Mouse (Mus musculus) neural tube, embryonic 15.5 days (tissue): ENCODE results near the gene Fam166b. TPM values are rescaled to one million over a fixed set of nuclear protein-coding genes. Genes with fewer than 3 reads are reported as not detected.

Experiments
- ATAC-seq: fragments of 200-750 bp; cut with Nextera tagmentation; 2 replicates; pipeline ENCODE4 v1.8.0; 2017; ENCODE audit warnings: mild to moderate bottlenecking, moderate TSS enrichment, moderate library complexity; ENCODE audit not compliant: low FRiP score
- H3K27ac ChIP-seq: fragments of 300-500 bp; sonication (generic); replicated peaks from 2 replicates; pipeline ENCODE4 v1.5.1; 2015; ENCODE audit warnings: mild to moderate bottlenecking, inconsistent platforms
- H3K27me3 ChIP-seq: fragments of 300-500 bp; sonication (generic); replicated peaks from 2 replicates; pipeline ENCODE4 v1.6.1; 2015; ENCODE audit warnings: inconsistent platforms
- H3K36me3 ChIP-seq: fragments of 300-500 bp; sonication (generic); 2 replicates; pipeline ENCODE4 v1.6.1; 2015; ENCODE audit warnings: inconsistent platforms
- H3K4me1 ChIP-seq: fragments of 300-500 bp; sonication (generic); 2 replicates; pipeline ENCODE4 v1.6.1; 2015; ENCODE audit warnings: inconsistent platforms
- H3K4me2 ChIP-seq: fragments of 300-500 bp; sonication (generic); 2 replicates; pipeline ENCODE4 v1.6.1; 2015; ENCODE audit warnings: inconsistent platforms, mild to moderate bottlenecking, moderate library complexity
- H3K4me3 ChIP-seq: fragments of 300-500 bp; sonication (generic); replicated peaks from 2 replicates; pipeline ENCODE4 v1.5.1; 2015; ENCODE audit warnings: mild to moderate bottlenecking, inconsistent platforms
- H3K9ac ChIP-seq: fragments of 300-500 bp; sonication (generic); replicated peaks from 2 replicates; pipeline ENCODE4 v1.6.1; 2015; ENCODE audit warnings: mild to moderate bottlenecking, inconsistent platforms
- H3K9me3 ChIP-seq: fragments of 300-500 bp; sonication (generic); replicated peaks from 2 replicates; pipeline ENCODE4 v1.6.1; 2016; ENCODE audit warnings: inconsistent platforms
- WGBS: fragments of 180-500 bp; shearing (Covaris S2); methylation state at CpG from one replicate; pipeline ENCODE4 v1.1.7; 2015; ENCODE audit warnings: mixed read lengths; 5-methylcytosine and 5-hydroxymethylcytosine counted together
- polyA plus RNA-seq: library from polyadenylated mRNA; unstranded; fragments of >200 nt; fragmentation: Nextera tagmentation; extraction: Ambion mirVana; gene quantifications from 2 replicates; pipeline ENCODE4 v1.2.1, GENCODE M21; 2015

The Fam166b gene
- polyA plus RNA-seq, 1 experiment from 2014 or later: 2.6 TPM

GRCm38 (mm10) chr4:43454041-43454836, 25.3 kb upstream of the Fam166b start, which contains the start of gene Cd72:
Gene Cd72 (minus strand): TSS chr4:43454628.
- H3K27ac ChIP-seq: no peak within 1 kb of the TSS
- H3K27me3 ChIP-seq: peaks cover 23% of the 10 kb centered on the region
- 0 out of 2 replicates have a peak within 1 kb of the TSS, but pooled peaks have one; percentile 26 for H3K9ac ChIP-seq
- peaks cover 18% of the 10 kb centered on the region for H3K4me1 ChIP-seq
- H3K4me3 ChIP-seq: 0 out of 2 replicates have a peak within 1 kb of the TSS, but pooled peaks have one; percentile 1
- H3K36me3 ChIP-seq: no peaks in the 10 kb centered on the region
- no peaks in the 10 kb centered on the region for H3K9me3 ChIP-seq
- ATAC-seq: no peak
- WGBS: 36% methylated on average over 20 of the region's 20 CpGs
- peak within 1 kb of the TSS; percentile 47 for H3K4me2 ChIP-seq

GRCm38 (mm10) chr4:43453413-43453812, 24.5 kb upstream of the Fam166b start:
- 0 out of 2 replicates have a peak overlapping the region, but pooled peaks have one; percentile 26 for H3K9ac ChIP-seq
- 0 out of 2 replicates have a peak overlapping the region, but pooled peaks have one; percentile 1 for H3K4me3 ChIP-seq
- peaks cover under 1% of the 10 kb centered on the region; the same call in 1 of the 2 replicates for H3K36me3 ChIP-seq
- H3K4me1 ChIP-seq: peaks cover 18% of the 10 kb centered on the region
- H3K27ac ChIP-seq: no peak overlapping the region
- peaks cover 23% of the 10 kb centered on the region for H3K27me3 ChIP-seq
- no peaks in the 10 kb centered on the region for H3K9me3 ChIP-seq
- ATAC-seq: no peak
- WGBS: under 1% methylated on average over 17 of the region's 18 CpGs
- peak overlapping the region; percentile 47 for H3K4me2 ChIP-seq

GRCm38 (mm10) chr4:43452315-43452714, 23.4 kb upstream of the Fam166b start:
- Histone ChIP-seq H3K27me3 (peaks cover 23% of the 10 kb centered on the region), H3K9ac (no peak overlapping the region), H3K27ac (no peak overlapping the region), H3K4me3 (no peak overlapping the region), H3K4me1 (peaks cover 18% of the 10 kb centered on the region), H3K4me2 (no peak overlapping the region), H3K36me3 (peaks cover 12% of the 10 kb centered on the region), H3K9me3 (no peaks in the 10 kb centered on the region)
- no peak for ATAC-seq
- 65% methylated on average over 11 of the region's 11 CpGs for WGBS

GRCm38 (mm10) chr4:43448554-43448953, 19.6 kb upstream of the Fam166b start:
- Histone ChIP-seq H3K4me1 (peaks cover 23% of the 10 kb centered on the region), H3K27ac (no peak overlapping the region), H3K4me3 (no peak overlapping the region), H3K27me3 (peaks cover 9% of the 10 kb centered on the region; the same call in 1 of the 2 replicates), H3K4me2 (no peak overlapping the region), H3K36me3 (peaks cover 37% of the 10 kb centered on the region), H3K9ac (no peak overlapping the region), H3K9me3 (no peaks in the 10 kb centered on the region)
- 95% methylated on average over 3 of the region's 3 CpGs for WGBS
- no peak for ATAC-seq

GRCm38 (mm10) chr4:43447251-43447650, 18.3 kb upstream of the Fam166b start:
- H3K9ac ChIP-seq: no peak overlapping the region

GRCm38 (mm10) chr4:43443511-43443910, 14.6 kb upstream of the Fam166b start:
- H3K4me3 ChIP-seq: peak overlapping the region; percentile 94
- 0 out of 2 replicates have a peak, but pooled peaks have one; percentile 1 for ATAC-seq
- WGBS: under 1% methylated on average over 25 of the region's 28 CpGs

More at GRCm38 (mm10) chr4:43447251-43447650, 18.3 kb upstream of the Fam166b start:
- Histone ChIP-seq H3K36me3 (peaks cover 37% of the 10 kb centered on the region), H3K9me3 (no peaks in the 10 kb centered on the region), H3K27ac (no peak overlapping the region), H3K4me3 (no peak overlapping the region), H3K4me1 (peaks cover 15% of the 10 kb centered on the region), H3K27me3 (peaks cover 4% of the 10 kb centered on the region; the same call in 1 of the 2 replicates), H3K4me2 (no peak overlapping the region)
- WGBS: 79% methylated on average over 13 of the region's 13 CpGs
- ATAC-seq: no peak

GRCm38 (mm10) chr4:43442456-43443361, 13.8 kb upstream of the Fam166b start:
- ATAC-seq: peak; percentile 82
- no peaks in the 10 kb centered on the region for H3K9me3 ChIP-seq
- H3K4me1 ChIP-seq: peaks cover 15% of the 10 kb centered on the region
- peak overlapping the region; percentile 79 for H3K4me2 ChIP-seq
- no peaks in the 10 kb centered on the region for H3K27me3 ChIP-seq
- peaks cover 29% of the 10 kb centered on the region for H3K36me3 ChIP-seq
- under 1% methylated on average over 85 of the region's 88 CpGs for WGBS
- peak overlapping the region; percentile 94 for H3K4me3 ChIP-seq
- H3K9ac ChIP-seq: peak overlapping the region; percentile 98
- H3K27ac ChIP-seq: peak overlapping the region; percentile 96

More at GRCm38 (mm10) chr4:43443511-43443910, 14.6 kb upstream of the Fam166b start:
- Histone ChIP-seq H3K27me3 (no peaks in the 10 kb centered on the region), H3K9me3 (no peaks in the 10 kb centered on the region), H3K4me1 (peaks cover 15% of the 10 kb centered on the region), H3K4me2 (peak overlapping the region; percentile 79), H3K36me3 (peaks cover 37% of the 10 kb centered on the region), H3K9ac (peak overlapping the region; percentile 98), H3K27ac (peak overlapping the region; percentile 96)

- peak; percentile 95 for ATAC-seq
- H3K4me1 ChIP-seq: peaks cover 15% of the 10 kb centered on the region
These were observed 13.1 kb upstream of the Fam166b start for GRCm38 (mm10) chr4:43442044-43442443.

GRCm38 (mm10) chr4:43441639-43442038, 12.7 kb upstream of the Fam166b start, which contains the start of gene Tesk1:
Gene Tesk1 (plus strand): TSS chr4:43441939.
- Histone ChIP-seq H3K4me3 (peak within 1 kb of the TSS; percentile 94), H3K27ac (peak within 1 kb of the TSS; percentile 96), H3K36me3 (peaks cover 18% of the 10 kb centered on the region), H3K4me1 (peaks cover 15% of the 10 kb centered on the region), H3K27me3 (no peaks in the 10 kb centered on the region), H3K9ac (peak within 1 kb of the TSS; percentile 98), H3K4me2 (peak within 1 kb of the TSS; percentile 79), H3K9me3 (no peaks in the 10 kb centered on the region)
- WGBS: 25% methylated on average over 4 of the region's 4 CpGs
- ATAC-seq: peak; percentile 1; the same call in 1 of the 2 replicates

More at GRCm38 (mm10) chr4:43442044-43442443, 13.1 kb upstream of the Fam166b start:
- WGBS: under 1% methylated on average over 33 of the region's 33 CpGs
- Histone ChIP-seq H3K9me3 (no peaks in the 10 kb centered on the region), H3K4me3 (peak overlapping the region; percentile 94), H3K27ac (peak overlapping the region; percentile 96), H3K9ac (peak overlapping the region; percentile 98), H3K27me3 (no peaks in the 10 kb centered on the region), H3K4me2 (peak overlapping the region; percentile 79), H3K36me3 (peaks cover 22% of the 10 kb centered on the region)

- 90% methylated on average over 1 of the region's 1 CpGs for WGBS
- no peak overlapping the region for H3K4me3 ChIP-seq
- H3K4me2 ChIP-seq: no peak overlapping the region
- no peak overlapping the region for H3K27ac ChIP-seq
- no peaks in the 10 kb centered on the region for H3K27me3 ChIP-seq
- no peaks in the 10 kb centered on the region for H3K9me3 ChIP-seq
- H3K9ac ChIP-seq: no peak overlapping the region
- H3K36me3 ChIP-seq: no peaks in the 10 kb centered on the region
- peaks cover 16% of the 10 kb centered on the region for H3K4me1 ChIP-seq
- ATAC-seq: no peak
These were observed 3.9 kb upstream of the Fam166b start for GRCm38 (mm10) chr4:43432832-43433231.

GRCm38 (mm10) chr4:43431690-43432089, 2.8 kb upstream of the Fam166b start:
- peak overlapping the region; percentile 83 for H3K27ac ChIP-seq
- no peaks in the 10 kb centered on the region for H3K9me3 ChIP-seq
- H3K36me3 ChIP-seq: peaks cover 8% of the 10 kb centered on the region
- no peak overlapping the region for H3K9ac ChIP-seq
- H3K27me3 ChIP-seq: no peaks in the 10 kb centered on the region
- no peak overlapping the region for H3K4me3 ChIP-seq
- ATAC-seq: no peak; the same call in 1 of the 2 replicates
- WGBS: 3% methylated on average over 4 of the region's 4 CpGs
- peaks cover 24% of the 10 kb centered on the region for H3K4me1 ChIP-seq
- no peak overlapping the region for H3K4me2 ChIP-seq
